Mouse (Mus musculus): ENCODE data around the gene Olfr656. TPM values are rescaled to one million over a fixed set of nuclear protein-coding genes. Genes with fewer than 3 reads are reported as not detected.

Olfr656 gene
- polyA plus RNA-seq (2011; ENCODE audit: insufficient read length, low read depth, missing spikeins): not detected in 2 replicates

- H3K4me3 ChIP-seq (ENCODE audit: insufficient read depth, low read length): no peak within 1 kb of the TSS
- TF ChIP-seq POLR2A (IDR thresholded peaks at IDR 0.05; ENCODE audit: low read depth, low read length): no peak
- no peak for TF ChIP-seq CTCF (IDR thresholded peaks at IDR 0.05; ENCODE audit: borderline replicate concordance, insufficient read depth, low read length)
These were observed at the start of gene Olfr656 for GRCm38 (mm10) chr7:104613655-104614054. TSS of gene Olfr656 (plus strand) at chr7:104613955.

GRCm38 (mm10) chr7:104577014-104577413, 36.7 kb upstream of the Olfr656 start, which contains the start of gene Olfr653:
TSS of gene Olfr653 (plus strand) at chr7:104577314.
- H3K4me3 ChIP-seq (ENCODE audit: insufficient read depth, low read length): no peak within 1 kb of the TSS
- no peaks in the 10 kb centered on the region for H3K4me1 ChIP-seq (ENCODE audit: control insufficient read depth, insufficient read depth, low read length)
- TF ChIP-seq CTCF (IDR thresholded peaks at IDR 0.05; ENCODE audit: borderline replicate concordance, insufficient read depth, low read length) (no peak), POLR2A (IDR thresholded peaks at IDR 0.05; ENCODE audit: low read depth, low read length) (no peak)
- no peak within 1 kb of the TSS for H3K27ac ChIP-seq (ENCODE audit: insufficient read depth, low read length)

More at GRCm38 (mm10) chr7:104613655-104614054, at the start of gene Olfr656:
- Histone ChIP-seq H3K4me1 (ENCODE audit: control insufficient read depth, insufficient read depth, low read length) (no peaks in the 10 kb centered on the region), H3K27ac (ENCODE audit: insufficient read depth, low read length) (no peak within 1 kb of the TSS)

GRCm38 (mm10) chr7:104580846-104581245, 32.9 kb upstream of the Olfr656 start:
- H3K27ac ChIP-seq (ENCODE audit: insufficient read depth, low read length): no peak overlapping the region
- TF ChIP-seq POLR2A (IDR thresholded peaks at IDR 0.05; ENCODE audit: low read depth, low read length): no peak
- no peak for TF ChIP-seq CTCF (IDR thresholded peaks at IDR 0.05; ENCODE audit: borderline replicate concordance, insufficient read depth, low read length)

GRCm38 (mm10) chr7:104581429-104581828, 32.3 kb upstream of the Olfr656 start:
- no peak for TF ChIP-seq POLR2A (IDR thresholded peaks at IDR 0.05; ENCODE audit: low read depth, low read length)
- no peak for TF ChIP-seq CTCF (IDR thresholded peaks at IDR 0.05; ENCODE audit: borderline replicate concordance, insufficient read depth, low read length)
- no peak overlapping the region for H3K4me3 ChIP-seq (ENCODE audit: insufficient read depth, low read length)
- no peaks in the 10 kb centered on the region for H3K4me1 ChIP-seq (ENCODE audit: control insufficient read depth, insufficient read depth, low read length)
- no peak overlapping the region for H3K27ac ChIP-seq (ENCODE audit: insufficient read depth, low read length)

More at GRCm38 (mm10) chr7:104580846-104581245, 32.9 kb upstream of the Olfr656 start:
- Histone ChIP-seq H3K4me3 (ENCODE audit: insufficient read depth, low read length) (no peak overlapping the region), H3K4me1 (ENCODE audit: control insufficient read depth, insufficient read depth, low read length) (no peaks in the 10 kb centered on the region)

GRCm38 (mm10) chr7:104586725-104587124, 27.0 kb upstream of the Olfr656 start, which contains the start of gene Olfr654:
TSS of gene Olfr654 (plus strand) at chr7:104587025.
- no peaks in the 10 kb centered on the region for H3K4me1 ChIP-seq (ENCODE audit: control insufficient read depth, insufficient read depth, low read length)
- no peak within 1 kb of the TSS for H3K4me3 ChIP-seq (ENCODE audit: insufficient read depth, low read length)
- H3K27ac ChIP-seq (ENCODE audit: insufficient read depth, low read length): no peak within 1 kb of the TSS
- TF ChIP-seq POLR2A (IDR thresholded peaks at IDR 0.05; ENCODE audit: low read depth, low read length) (no peak), CTCF (IDR thresholded peaks at IDR 0.05; ENCODE audit: borderline replicate concordance, insufficient read depth, low read length) (no peak)

GRCm38 (mm10) chr7:104588274-104588673, 25.5 kb upstream of the Olfr656 start:
- H3K4me3 ChIP-seq (ENCODE audit: insufficient read depth, low read length): no peak overlapping the region
- no peaks in the 10 kb centered on the region for H3K4me1 ChIP-seq (ENCODE audit: control insufficient read depth, insufficient read depth, low read length)
- TF ChIP-seq POLR2A (IDR thresholded peaks at IDR 0.05; ENCODE audit: low read depth, low read length) (no peak), CTCF (IDR thresholded peaks at IDR 0.05; ENCODE audit: borderline replicate concordance, insufficient read depth, low read length) (no peak)
- no peak overlapping the region for H3K27ac ChIP-seq (ENCODE audit: insufficient read depth, low read length)

GRCm38 (mm10) chr7:104601679-104602078, 12.1 kb upstream of the Olfr656 start, which contains the start of gene Olfr655:
TSS of gene Olfr655 (minus strand) at chr7:104601779.
- Histone ChIP-seq H3K27ac (ENCODE audit: insufficient read depth, low read length) (no peak within 1 kb of the TSS), H3K4me3 (ENCODE audit: insufficient read depth, low read length) (no peak within 1 kb of the TSS), H3K4me1 (ENCODE audit: control insufficient read depth, insufficient read depth, low read length) (no peaks in the 10 kb centered on the region)
- TF ChIP-seq POLR2A (IDR thresholded peaks at IDR 0.05; ENCODE audit: low read depth, low read length) (no peak), CTCF (IDR thresholded peaks at IDR 0.05; ENCODE audit: borderline replicate concordance, insufficient read depth, low read length) (no peak)

GRCm38 (mm10) chr7:104603173-104603572, 10.6 kb upstream of the Olfr656 start:
- Histone ChIP-seq H3K4me1 (ENCODE audit: control insufficient read depth, insufficient read depth, low read length) (no peaks in the 10 kb centered on the region), H3K4me3 (ENCODE audit: insufficient read depth, low read length) (no peak overlapping the region), H3K27ac (ENCODE audit: insufficient read depth, low read length) (no peak overlapping the region)
- TF ChIP-seq CTCF (IDR thresholded peaks at IDR 0.05; ENCODE audit: borderline replicate concordance, insufficient read depth, low read length): peak; percentile 74; the same call in 1 of the 2 replicates
- TF ChIP-seq POLR2A (IDR thresholded peaks at IDR 0.05; ENCODE audit: low read depth, low read length): no peak

- TF ChIP-seq CTCF (IDR thresholded peaks at IDR 0.05; ENCODE audit: borderline replicate concordance, insufficient read depth, low read length) (no peak), POLR2A (IDR thresholded peaks at IDR 0.05; ENCODE audit: low read depth, low read length) (no peak)
- no peaks in the 10 kb centered on the region for H3K4me1 ChIP-seq (ENCODE audit: control insufficient read depth, insufficient read depth, low read length)
- H3K4me3 ChIP-seq (ENCODE audit: insufficient read depth, low read length): no peak overlapping the region
- H3K27ac ChIP-seq (ENCODE audit: insufficient read depth, low read length): no peak overlapping the region
These were observed 9.0 kb upstream of the Olfr656 start for GRCm38 (mm10) chr7:104604727-104605126.

- no peak for TF ChIP-seq POLR2A (IDR thresholded peaks at IDR 0.05; ENCODE audit: low read depth, low read length)
- Histone ChIP-seq H3K4me1 (ENCODE audit: control insufficient read depth, insufficient read depth, low read length) (no peaks in the 10 kb centered on the region), H3K4me3 (ENCODE audit: insufficient read depth, low read length) (no peak within 1 kb of the TSS), H3K27ac (ENCODE audit: insufficient read depth, low read length) (no peak within 1 kb of the TSS)
These were observed 10.7 kb downstream of the Olfr656 start, which contains the start of gene Olfr657 for GRCm38 (mm10) chr7:104624494-104624893. TSS of gene Olfr657 (plus strand) at chr7:104624794.
